Mouse (Mus musculus): ENCODE results near the gene Myrfl. TPM values are rescaled to one million over a fixed set of nuclear protein-coding genes. Genes with fewer than 3 reads are reported as not detected.

The Myrfl gene
- polyA plus RNA-seq, 1 experiment from 2014 or later, result 0.06 TPM

GRCm38 (mm10) chr10:116930506-116930905, 33.8 kb upstream of the Myrfl start:
- ChIA-PET POLR2A (no interaction called here), CTCF (interaction anchor here (0.7 kb wide), 1 partner anchor 12 kb away, joined by 3 read pairs; no protein-coding TSS in a partner anchor)
- DNase-seq (ENCODE audit: low read depth, low spot score) (no peak), ATAC-seq (no peak)
- in situ Hi-C loops (cut with MboI; ENCODE audit: low pct_unique_long_range_greater_than_20kb), result loop anchor here (25.0 kb wide), 1 partner anchor 282 kb away; the partner anchor contains the start of gene Yeats4
- no peaks in the 10 kb centered on the region for H3K27me3 ChIP-seq
- TF ChIP-seq CTCF (IDR thresholded peaks at IDR 0.05), result no peak

GRCm38 (mm10) chr10:116928826-116929225, 32.1 kb upstream of the Myrfl start:
- TF ChIP-seq CTCF (IDR thresholded peaks at IDR 0.05), result no peak
- in situ Hi-C loops (cut with MboI; ENCODE audit: low pct_unique_long_range_greater_than_20kb), result loop anchor here (25.0 kb wide), 1 partner anchor 283 kb away; the partner anchor contains the start of gene Yeats4
- POLR2A ChIA-PET, result no interaction called here

GRCm38 (mm10) chr10:116926428-116927113, 29.9 kb upstream of the Myrfl start:
- CTCF ChIA-PET, result interaction anchor here (1.2 kb wide), 1 partner anchor 20 kb away, joined by 3 read pairs; no protein-coding TSS in a partner anchor
- POLR2A ChIA-PET, result no interaction called here
- DNase-seq (ENCODE audit: low read depth, low spot score) (no peak), ATAC-seq (no peak)
- no peaks in the 10 kb centered on the region for H3K27me3 ChIP-seq
- in situ Hi-C loops (cut with MboI; ENCODE audit: low pct_unique_long_range_greater_than_20kb), result loop anchor here (25.0 kb wide), 1 partner anchor 286 kb away; the partner anchor contains the start of gene Yeats4
- TF ChIP-seq CTCF (IDR thresholded peaks at IDR 0.05), result no peak

More at GRCm38 (mm10) chr10:116928826-116929225, 32.1 kb upstream of the Myrfl start:
- H3K27me3 ChIP-seq, result no peaks in the 10 kb centered on the region
- DNase-seq (ENCODE audit: low read depth, low spot score), result no peak
- no peak for ATAC-seq
- CTCF ChIA-PET, result interaction anchor here (1.1 to 1.5 kb wide), 3 partner anchors 9 to 15 kb away, joined by 4 read pairs; no protein-coding TSS in a partner anchor

DNA sequence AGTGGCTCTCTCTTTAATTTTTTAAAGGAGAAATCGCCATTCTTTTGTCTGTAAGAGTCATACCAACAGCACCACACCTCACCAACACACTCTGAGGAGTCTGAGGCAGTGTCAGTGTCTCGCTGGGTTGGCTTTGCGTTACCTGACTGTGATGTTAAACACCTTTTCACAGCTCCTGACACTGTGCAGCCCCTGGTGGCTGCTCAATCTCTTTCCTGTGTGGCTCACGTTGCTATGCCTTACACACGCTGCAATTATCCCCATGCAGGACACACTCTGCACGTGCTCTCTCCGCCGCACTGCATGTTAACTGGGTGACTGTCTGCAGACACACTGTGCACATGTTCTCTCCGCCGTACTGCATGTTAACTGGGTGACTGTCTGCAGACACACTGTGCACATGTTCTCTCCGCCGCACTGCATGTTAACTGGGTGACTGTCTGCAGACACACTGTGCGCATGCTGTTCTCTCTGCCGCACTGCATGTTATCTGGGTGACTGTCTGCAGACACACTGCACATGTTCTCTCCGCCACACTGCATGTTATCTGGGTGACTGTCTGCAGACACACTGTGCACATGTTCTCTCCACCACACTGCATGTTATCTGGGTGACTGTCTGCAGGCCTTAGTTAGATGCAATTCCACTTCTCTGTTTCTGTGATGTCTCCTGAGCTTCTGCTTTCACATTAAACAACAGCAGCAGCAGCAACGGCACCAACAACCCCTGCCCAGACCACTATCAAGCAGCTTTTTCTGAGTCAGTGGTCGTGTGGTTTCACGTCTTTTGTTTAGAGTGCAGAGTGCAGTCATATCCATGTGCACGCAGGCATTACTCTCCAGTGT, 27.2 kb upstream of the Myrfl start:
- ChIA-PET CTCF (interaction anchor here (0.9 to 1.2 kb wide), 2 partner anchors 9 to 12 kb away, joined by 3 read pairs; no protein-coding TSS in a partner anchor), POLR2A (no interaction called here)
- no peaks in the 10 kb centered on the region for H3K27me3 ChIP-seq
- in situ Hi-C loops (cut with MboI; ENCODE audit: low pct_unique_long_range_greater_than_20kb), result no loop called here
- TF ChIP-seq CTCF (IDR thresholded peaks at IDR 0.05), result no peak
- DNase-seq (ENCODE audit: low read depth, low spot score) (no peak), ATAC-seq (no peak)

- POLR2A ChIA-PET, result no interaction called here
- no peaks in the 10 kb centered on the region for H3K27me3 ChIP-seq
- CTCF ChIA-PET, result no interaction called here
- no peak for DNase-seq (ENCODE audit: low read depth, low spot score)
- in situ Hi-C loops (cut with MboI; ENCODE audit: low pct_unique_long_range_greater_than_20kb), result no loop called here
- ATAC-seq, result no peak
- TF ChIP-seq CTCF (IDR thresholded peaks at IDR 0.05), result no peak
These were observed 25.4 kb upstream of the Myrfl start for GRCm38 (mm10) chr10:116922161-116922560.

DNA sequence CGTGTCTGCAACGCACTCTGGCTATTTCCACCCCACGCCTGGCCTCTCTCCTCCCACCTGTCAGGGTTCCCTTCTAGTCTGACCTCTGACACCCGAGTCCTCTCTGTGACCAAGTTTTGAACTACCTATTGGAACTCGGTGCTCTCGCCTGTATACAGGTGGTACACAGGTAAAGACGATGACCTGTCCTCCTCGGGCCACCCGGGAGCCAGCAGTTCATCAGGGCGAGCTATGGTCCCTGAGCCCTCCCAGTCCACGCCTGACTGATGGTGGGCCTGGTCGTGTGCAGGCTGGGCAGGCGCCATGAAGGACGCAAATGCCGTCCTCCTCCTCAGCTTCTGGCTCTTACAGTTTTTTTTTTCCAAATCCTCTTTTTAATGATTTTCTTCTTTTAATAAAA, 24.7 kb upstream of the Myrfl start:
- ChIA-PET CTCF (interaction anchor here (1.1 to 1.5 kb wide), 2 partner anchors 14 to 26 kb away, joined by 3 to 4 read pairs; no protein-coding TSS in a partner anchor), POLR2A (no interaction called here)
- in situ Hi-C loops (cut with MboI; ENCODE audit: low pct_unique_long_range_greater_than_20kb), result no loop called here
- ATAC-seq (no peak), DNase-seq (ENCODE audit: low read depth, low spot score) (no peak)
- no peak for TF ChIP-seq CTCF (IDR thresholded peaks at IDR 0.05)
- no peaks in the 10 kb centered on the region for H3K27me3 ChIP-seq

DNA sequence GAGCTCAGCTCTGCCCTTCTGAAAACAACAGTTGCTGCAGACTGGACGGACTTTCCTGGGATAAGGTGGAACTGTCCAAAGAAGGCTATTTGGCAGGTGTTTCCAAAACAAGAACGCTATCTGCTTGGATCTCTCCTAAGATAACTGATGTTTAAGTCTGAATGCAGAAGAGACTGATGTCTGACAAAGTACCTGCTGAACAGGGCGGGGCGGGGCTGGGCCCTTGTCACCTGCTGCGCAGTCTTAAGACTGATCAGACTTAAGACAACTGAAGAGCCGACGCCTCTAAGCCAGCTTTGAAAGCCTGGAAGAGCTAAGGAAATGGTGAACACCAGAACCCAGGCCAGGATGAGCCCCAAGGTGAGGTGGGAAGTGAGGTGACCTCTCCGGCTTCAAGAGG, 23.9 kb upstream of the Myrfl start:
- in situ Hi-C loops (cut with MboI; ENCODE audit: low pct_unique_long_range_greater_than_20kb), result no loop called here
- ATAC-seq, result no peak
- ChIA-PET CTCF (interaction anchor here (0.9 to 1.8 kb wide), 4 partner anchors 8 to 25 kb away, joined by 3 to 5 read pairs (median 4); no protein-coding TSS in a partner anchor), POLR2A (no interaction called here)
- no peaks in the 10 kb centered on the region for H3K27me3 ChIP-seq
- no peak for TF ChIP-seq CTCF (IDR thresholded peaks at IDR 0.05)
- DNase-seq (ENCODE audit: low read depth, low spot score), result no peak

DNA sequence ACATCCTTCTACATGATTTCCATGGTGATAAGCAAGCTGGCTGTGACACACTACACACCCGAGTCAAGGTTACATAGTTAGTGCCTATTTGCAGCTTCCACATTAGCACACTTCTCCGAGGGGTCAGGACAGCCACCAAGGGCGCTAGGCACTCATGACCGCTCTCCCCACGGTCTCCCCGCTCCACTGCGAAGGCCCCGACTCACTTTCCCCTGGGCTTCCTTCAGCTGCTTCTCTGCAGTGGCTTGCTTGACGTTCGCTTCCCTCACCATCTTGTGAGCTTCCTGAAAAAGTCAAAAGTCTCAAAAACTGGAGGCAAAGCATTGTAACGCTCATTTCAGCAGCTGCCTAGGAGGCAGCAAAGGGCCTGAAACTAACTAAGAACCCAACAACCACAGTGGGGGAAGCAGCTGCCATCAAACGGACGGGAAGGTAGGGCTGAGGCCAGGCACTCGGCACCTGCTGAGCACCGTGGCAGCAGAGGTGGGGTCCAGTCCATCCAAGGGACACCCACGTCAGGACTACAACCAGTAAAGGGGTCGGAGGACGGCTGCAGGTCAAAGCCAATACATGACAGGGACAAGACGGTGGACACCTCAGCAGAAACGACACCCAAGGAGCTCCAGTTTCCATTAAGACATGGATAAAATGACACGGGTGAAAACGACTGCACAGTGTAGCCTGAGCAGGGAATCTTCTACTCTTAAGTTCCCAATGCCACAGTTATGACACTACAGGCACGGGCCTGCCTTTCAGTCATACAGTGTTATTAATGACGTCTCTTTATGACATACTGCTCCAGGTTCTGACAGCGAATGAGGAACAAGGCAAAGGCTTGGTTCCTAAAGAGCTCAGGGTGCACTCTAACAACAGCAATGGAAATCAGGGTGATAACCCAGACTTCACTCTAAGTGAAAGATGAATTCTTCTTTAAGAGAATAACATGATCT, 22.9 kb upstream of the Myrfl start:
- POLR2A ChIA-PET, result no interaction called here
- no peak for TF ChIP-seq CTCF (IDR thresholded peaks at IDR 0.05)
- no peak for DNase-seq (ENCODE audit: low read depth, low spot score)
- CTCF ChIA-PET, result interaction anchor here (0.9 to 1.8 kb wide), 6 partner anchors 9 to 107 kb away, joined by 3 to 5 read pairs (median 4); no protein-coding TSS in a partner anchor
- ATAC-seq, result no peak
- in situ Hi-C loops (cut with MboI; ENCODE audit: low pct_unique_long_range_greater_than_20kb), result no loop called here
- no peaks in the 10 kb centered on the region for H3K27me3 ChIP-seq

DNA sequence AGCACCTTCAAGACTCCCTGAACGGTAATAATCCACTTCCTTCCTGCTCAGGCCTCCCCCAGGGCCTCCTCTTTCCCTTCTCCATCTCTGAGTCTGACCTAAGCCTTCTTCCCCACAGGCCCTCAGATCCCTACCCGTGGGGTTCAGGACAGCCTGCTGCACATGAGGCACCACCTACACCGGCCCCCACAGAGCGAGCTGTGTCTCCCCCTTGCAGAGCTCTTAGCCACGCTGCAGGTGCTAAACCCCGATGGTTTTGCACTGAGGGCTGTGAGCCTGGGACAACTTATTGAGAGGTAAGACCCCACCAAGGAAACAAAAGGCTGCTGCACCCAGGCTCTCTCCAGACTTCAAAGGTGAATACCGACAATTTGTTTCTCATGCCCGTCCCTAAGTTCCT, 19.9 kb upstream of the Myrfl start:
- in situ Hi-C loops (cut with MboI; ENCODE audit: low pct_unique_long_range_greater_than_20kb), result no loop called here
- ChIA-PET CTCF (interaction anchor here (1.5 kb wide), 1 partner anchor 11 kb away, joined by 5 read pairs; no protein-coding TSS in a partner anchor), POLR2A (no interaction called here)
- ATAC-seq, result no peak
- H3K27me3 ChIP-seq, result no peaks in the 10 kb centered on the region
- TF ChIP-seq CTCF (IDR thresholded peaks at IDR 0.05), result no peak
- no peak for DNase-seq (ENCODE audit: low read depth, low spot score)

- in situ Hi-C loops (cut with MboI; ENCODE audit: low pct_unique_long_range_greater_than_20kb), result no loop called here
- TF ChIP-seq CTCF (IDR thresholded peaks at IDR 0.05), result no peak
- no peaks in the 10 kb centered on the region for H3K27me3 ChIP-seq
- ATAC-seq (no peak), DNase-seq (ENCODE audit: low read depth, low spot score) (no peak)
- ChIA-PET CTCF (interaction anchor here (1.3 to 1.4 kb wide), 2 partner anchors 11 to 21 kb away, joined by 4 read pairs; no protein-coding TSS in a partner anchor), POLR2A (no interaction called here)
These were observed 18.6 kb upstream of the Myrfl start for GRCm38 (mm10) chr10:116915286-116915685.

All from Patski (cell line).